Mouse (Mus musculus) megakaryocyte progenitor cell, adult 5-6 weeks (primary cell): ENCODE results near the gene Atp8a1. TPM values are rescaled to one million over a fixed set of nuclear protein-coding genes. Genes with fewer than 3 reads are reported as not detected.

Experiments
- ATAC-seq: replicated peaks from 2 replicates; pipeline ENCODE4 v1.8.0; 2016; ENCODE audit warnings: mild to moderate bottlenecking, moderate TSS enrichment, inconsistent platforms; ENCODE audit not compliant: poor library complexity
- total RNA-seq, 2 experiments: library from RNA; stranded (forward) in 1 of 2; stranded (reverse) in 1 of 2; fragments of 157-497, 149-512 nt in 1 of 2; fragments of 200-1000 nt in 1 of 2; gene quantifications; 2 replicates each; pipeline versions ENCODE4 v1.2.3 to v1.2.4; 2015 to 2017

Atp8a1 gene
- total RNA-seq, 2 experiments from 2014 or later: 32.0 to 66.9 TPM

DNA sequence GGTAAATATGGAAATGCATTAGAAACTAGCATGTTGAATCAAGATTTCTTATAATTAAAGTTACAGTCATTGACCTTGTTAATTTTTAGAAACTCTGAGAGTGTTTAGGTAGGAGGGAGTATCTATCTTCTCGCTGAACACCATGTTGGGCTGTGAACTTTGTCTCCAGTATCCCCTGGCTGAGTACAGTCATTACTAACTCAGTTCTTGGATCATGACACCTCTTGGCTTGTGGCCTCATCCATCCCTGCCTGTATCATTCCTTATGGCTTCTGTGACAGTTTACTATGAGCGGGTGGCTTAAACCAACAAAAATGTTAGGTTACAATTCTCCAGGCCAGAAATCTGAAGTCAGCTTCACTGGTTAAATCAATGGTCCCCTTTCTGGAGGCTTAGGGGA, 271.5 kb downstream of the Atp8a1 start:
- ATAC-seq: no peak

- ATAC-seq: no peak
These were observed 273.2 kb downstream of the Atp8a1 start for GRCm38 (mm10) chr5:67574039-67574438.

- ATAC-seq: no peak
These were observed 274.6 kb downstream of the Atp8a1 start for GRCm38 (mm10) chr5:67572552-67573155.

Other genes starting within 250 kb of the Atp8a1 start
- not detected in 2 replicates for gene Shisa3, start 239.6 kb downstream of the Atp8a1 start, total RNA-seq (2015)
- not detected in 2 replicates for gene Shisa3, start 239.6 kb downstream of the Atp8a1 start, total RNA-seq (2017)
- not detected in 2 replicates for gene Gm5108, start 94.2 kb upstream of the Atp8a1 start, total RNA-seq (2015)
- not detected in 2 replicates for gene Gm5108, start 94.2 kb upstream of the Atp8a1 start, total RNA-seq (2017)
- gene Gm21905, start 99.0 kb upstream of the Atp8a1 start, total RNA-seq (2015): not detected in 2 replicates
- not detected in 2 replicates for gene Gm21905, start 99.0 kb upstream of the Atp8a1 start, total RNA-seq (2017)
- gene Grxcr1, start 184.4 kb upstream of the Atp8a1 start, total RNA-seq (2015): not detected in 2 replicates
- not detected in 2 replicates for gene Grxcr1, start 184.4 kb upstream of the Atp8a1 start, total RNA-seq (2017)